Mouse (Mus musculus) spleen, embryonic (tissue): ENCODE measurements at regions not wholly inside any gene's neighbourhood (a gene's known extent, or its start where the extent isn't known, plus 50 kb on each side); places are given as distances from the start of the nearest gene placed in this dataset.

Experiments
- CTCF ChIA-PET: fragments of 350-600 bp; sonication (Branson Sonifier 250); formaldehyde crosslinking; loops from one replicate; lab custom pipeline; 2022; lab: Charles Lee

- CTCF ChIA-PET, result no interaction called here
Observed at GRCm38 (mm10) chr8:128559004-128559662, 126.3 kb upstream of the Itgb1 start.

GRCm38 (mm10) chr8:128560418-128560817, 125.0 kb upstream of the Itgb1 start:
- CTCF ChIA-PET, result no interaction called here

GRCm38 (mm10) chr8:128561016-128561415, 124.4 kb upstream of the Itgb1 start:
- CTCF ChIA-PET, result no interaction called here

DNA sequence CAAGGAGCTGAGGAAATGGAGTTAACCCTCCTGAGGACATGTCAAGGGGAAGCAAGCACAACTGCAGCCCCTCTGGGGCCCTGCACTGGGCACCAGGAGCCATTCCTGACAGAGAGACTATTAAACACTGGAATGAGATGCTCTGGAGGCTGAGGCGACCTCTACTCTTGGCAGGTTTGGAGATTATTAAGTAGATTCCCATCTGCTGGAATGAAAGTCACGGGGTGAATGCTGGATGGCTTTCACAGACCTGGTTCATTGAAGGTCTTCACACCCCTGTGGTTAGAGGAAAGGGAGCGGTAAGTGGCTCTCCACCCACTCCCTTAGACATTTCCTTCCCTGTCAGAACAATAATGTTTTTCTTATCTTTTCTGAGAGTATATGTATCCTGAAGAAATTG, 122.8 kb upstream of the Itgb1 start:
- CTCF ChIA-PET, result no interaction called here

GRCm38 (mm10) chr8:128563744-128564143, 121.7 kb upstream of the Itgb1 start:
- CTCF ChIA-PET, result no interaction called here

- CTCF ChIA-PET, result interaction anchor here (0.6 kb wide), 1 partner anchor 43 kb away, joined by 4 read pairs; no protein-coding TSS in a partner anchor
Observed at GRCm38 (mm10) chr8:128572291-128572690, 113.2 kb upstream of the Itgb1 start.

GRCm38 (mm10) chr8:128594114-128594513, 91.3 kb upstream of the Itgb1 start:
- CTCF ChIA-PET, result no interaction called here

DNA sequence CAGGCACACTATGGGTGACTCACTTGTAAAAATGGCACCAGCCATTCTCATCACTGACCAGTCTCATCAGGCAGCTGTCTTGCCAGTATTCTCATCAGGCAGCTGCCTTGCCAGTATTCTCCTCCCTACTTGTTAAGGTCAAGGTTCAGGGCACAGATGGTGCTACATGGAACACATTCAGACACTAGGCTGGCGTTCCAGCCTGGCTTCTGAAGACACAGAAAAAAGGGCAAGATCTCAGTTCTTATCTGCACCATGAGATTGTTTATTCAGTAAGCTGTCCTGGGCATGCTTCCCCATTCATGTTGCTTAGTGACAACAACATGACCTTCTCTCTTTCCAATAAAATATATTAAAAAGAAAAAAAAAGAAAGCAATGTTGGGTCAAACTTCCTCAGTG, 90.7 kb upstream of the Itgb1 start:
- CTCF ChIA-PET, result no interaction called here

DNA sequence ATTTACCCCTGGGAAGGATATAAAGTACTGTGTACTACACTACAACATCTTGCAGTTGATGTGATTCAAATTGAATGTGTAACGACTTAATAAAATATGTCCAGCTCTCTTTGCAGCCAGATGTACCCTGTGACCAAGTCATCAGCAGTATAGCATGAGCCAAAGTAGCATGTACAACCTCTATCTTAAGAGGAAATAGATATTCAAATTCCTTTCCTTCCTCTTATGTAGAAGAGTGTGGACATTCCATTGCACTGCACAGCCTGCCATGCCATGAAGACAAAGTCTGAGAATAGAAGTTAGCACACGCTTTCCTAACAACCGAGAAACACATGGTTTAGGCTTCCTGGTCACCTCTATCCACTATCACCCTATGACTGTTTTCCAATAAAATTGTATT, 79.9 kb upstream of the Itgb1 start:
- CTCF ChIA-PET, result no interaction called here

DNA sequence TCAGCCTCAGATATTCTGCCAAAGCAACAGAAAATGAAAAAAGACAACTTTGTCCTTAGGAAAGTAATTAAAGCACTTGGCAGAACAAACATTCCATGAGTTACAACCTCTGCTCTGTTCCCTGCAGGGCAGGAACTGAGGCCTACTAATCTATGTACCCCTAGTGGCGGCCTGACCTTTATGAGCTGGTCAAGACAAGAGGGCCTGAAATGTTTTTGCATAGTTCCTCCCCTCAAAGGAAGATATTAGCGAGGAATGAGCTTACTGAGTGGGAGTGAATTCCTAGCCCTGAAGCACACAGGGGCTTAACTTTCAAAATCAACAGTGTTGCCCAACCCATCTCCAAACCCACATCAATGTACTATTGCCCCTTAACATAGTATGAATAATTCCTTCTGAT, 76.6 kb upstream of the Itgb1 start:
- CTCF ChIA-PET, result no interaction called here

- CTCF ChIA-PET, result no interaction called here
Observed at GRCm38 (mm10) chr8:128612607-128613006, 72.8 kb upstream of the Itgb1 start.

DNA sequence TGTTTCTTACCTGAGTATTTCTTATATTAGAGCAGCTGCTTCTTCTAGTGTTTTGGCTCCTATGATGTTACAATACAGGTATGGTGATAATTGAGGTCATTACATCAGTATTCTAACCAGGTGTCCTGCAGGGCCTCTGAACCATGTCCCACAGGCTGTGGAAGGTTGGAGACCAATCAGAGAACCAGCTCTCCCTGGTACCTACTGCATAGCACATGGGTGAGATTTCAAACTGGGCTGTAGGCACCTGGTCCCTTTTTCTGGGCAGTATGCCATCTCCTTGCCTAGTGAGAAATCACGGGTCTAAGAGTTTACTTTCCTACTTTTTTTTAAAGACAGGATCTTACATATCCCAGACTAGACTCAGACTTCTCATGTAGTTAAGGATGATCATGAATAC, 67.6 kb upstream of the Itgb1 start:
- CTCF ChIA-PET, result interaction anchor here (0.5 kb wide), 1 partner anchor 1072 kb away, joined by 4 read pairs; no protein-coding TSS in a partner anchor

GRCm38 (mm10) chr8:128619086-128619485, 66.4 kb upstream of the Itgb1 start:
- CTCF ChIA-PET, result no interaction called here
